ENCODE assay signal across 13 mouse cellular contexts in genomic region chr11:28999196-28999595, GRCm38 (mm10).
"Had no signal": no experiment of that assay in that cellular context is flagged by ENCODE, and none has a peak within 500 bp of the region (broad histone marks: within the 10 kb centered on the region; RNA-seq: fewer than 3 reads in every experiment).

No protein-coding gene starts in this region.

- H3K27me3 ChIP-seq: limb, embryonic 15.5 days; liver, embryonic 12.5 days; neural tube, embryonic 15.5 days had no signal

- H3K4me1 ChIP-seq: limb, embryonic 15.5 days; liver, embryonic 12.5 days; midbrain, embryonic 10.5 days; neural tube, embryonic 15.5 days had no signal

- ATAC-seq: liver, embryonic 12.5 days had no signal

- DNase-seq: kidney, postnatal 10 days; lung, embryonic 14.5 days; lung, postnatal 10 days; lung, postnatal 4 days; midbrain, embryonic 14.5 days; right cerebral cortex, adult 18-20 months; right cerebral cortex, postnatal 25 days; thymus, postnatal 4 days had no signal

- H3K4me3 ChIP-seq: limb, embryonic 15.5 days; liver, embryonic 12.5 days; midbrain, embryonic 10.5 days; myocyte; neural tube, embryonic 15.5 days had no signal

- H3K36me3 ChIP-seq: limb, embryonic 15.5 days; liver, embryonic 12.5 days; midbrain, embryonic 10.5 days; neural tube, embryonic 15.5 days had no signal

- H3K27ac ChIP-seq: limb, embryonic 15.5 days; liver, embryonic 12.5 days; midbrain, embryonic 10.5 days; neural tube, embryonic 15.5 days had no signal

- H3K9ac ChIP-seq: limb, embryonic 15.5 days; liver, embryonic 12.5 days; lung, embryonic 14.5 days; neural tube, embryonic 15.5 days had no signal

- H3K9me3 ChIP-seq: limb, embryonic 15.5 days; liver, embryonic 12.5 days; midbrain, embryonic 10.5 days; neural tube, embryonic 15.5 days had no signal

- H3K4me2 ChIP-seq: limb, embryonic 15.5 days; liver, embryonic 12.5 days; lung, embryonic 14.5 days; neural tube, embryonic 15.5 days had no signal
